Mouse (Mus musculus) CH12.LX (cell line): ENCODE measurements around the gene Grwd1.

Source experiments
- CHD2 ChIP-seq: IDR thresholded peaks from 2 replicates; pipeline ENCODE4 v1.6.1; 2011; ENCODE audit warnings: low read length, improper control_type of control experiment
- CTCF ChIP-seq, 2 experiments: IDR thresholded peaks in 1 of 2; conservative IDR thresholded peaks in 1 of 2; 2 replicates each; pipeline ENCODE4 v1.5.1; 2011 to 2012; ENCODE audit warnings: low read depth in 2 of 2, low read length in 2 of 2, improper control_type of control experiment in 1 of 2, inconsistent platforms in 1 of 2, mild to moderate bottlenecking in 1 of 2, moderate library complexity in 1 of 2
- E2F4 ChIP-seq: IDR thresholded peaks from 2 replicates; pipeline ENCODE4 v1.6.1; 2011; ENCODE audit warnings: low read depth, low read length, improper control_type of control experiment; ENCODE audit not compliant: insufficient replicate concordance
- EP300 ChIP-seq: IDR thresholded peaks from 2 replicates; pipeline ENCODE4 v1.6.1; 2011; ENCODE audit warnings: low read length, improper control_type of control experiment
- ETS1 ChIP-seq: conservative IDR thresholded peaks from 2 replicates; pipeline ENCODE4 v1.6.1; 2012; ENCODE audit warnings: low read depth, mild to moderate bottlenecking, inconsistent platforms, low read length, improper control_type of control experiment, moderate library complexity
- GABPA ChIP-seq: IDR thresholded peaks from 2 replicates; pipeline ENCODE4 v1.6.1; 2012; ENCODE audit warnings: low read depth, low read length, improper control_type of control experiment, inconsistent platforms; ENCODE audit not compliant: insufficient replicate concordance
- JUND ChIP-seq: conservative IDR thresholded peaks from 2 replicates; pipeline ENCODE4 v1.6.1; 2011; ENCODE audit warnings: low read depth, low read length, improper control_type of control experiment
- MAX ChIP-seq: IDR thresholded peaks from 2 replicates; pipeline ENCODE4 v1.6.1; 2011; ENCODE audit warnings: low read length, improper control_type of control experiment
- MEF2A ChIP-seq: IDR thresholded peaks from 2 replicates; pipeline ENCODE4 v1.6.1; 2014; ENCODE audit warnings: low read depth, mild to moderate bottlenecking, inconsistent platforms, low read length, improper control_type of control experiment, borderline replicate concordance
- MXI1 ChIP-seq: IDR thresholded peaks from 2 replicates; pipeline ENCODE4 v1.6.1; 2011; ENCODE audit warnings: mild to moderate bottlenecking, low read depth, low read length, improper control_type of control experiment
- RAD21 ChIP-seq: IDR thresholded peaks from 2 replicates; pipeline ENCODE4 v1.6.1; 2011; ENCODE audit warnings: low read depth, mild to moderate bottlenecking, low read length, improper control_type of control experiment, moderate library complexity
- SMC3 ChIP-seq: IDR thresholded peaks from 2 replicates; pipeline ENCODE4 v1.6.1; 2011; ENCODE audit warnings: low read depth, low read length, improper control_type of control experiment
- TCF12 ChIP-seq: IDR thresholded peaks from 2 replicates; pipeline ENCODE4 v1.6.1; 2014; ENCODE audit warnings: low read depth, mild to moderate bottlenecking, inconsistent platforms, low read length, improper control_type of control experiment

DNA sequence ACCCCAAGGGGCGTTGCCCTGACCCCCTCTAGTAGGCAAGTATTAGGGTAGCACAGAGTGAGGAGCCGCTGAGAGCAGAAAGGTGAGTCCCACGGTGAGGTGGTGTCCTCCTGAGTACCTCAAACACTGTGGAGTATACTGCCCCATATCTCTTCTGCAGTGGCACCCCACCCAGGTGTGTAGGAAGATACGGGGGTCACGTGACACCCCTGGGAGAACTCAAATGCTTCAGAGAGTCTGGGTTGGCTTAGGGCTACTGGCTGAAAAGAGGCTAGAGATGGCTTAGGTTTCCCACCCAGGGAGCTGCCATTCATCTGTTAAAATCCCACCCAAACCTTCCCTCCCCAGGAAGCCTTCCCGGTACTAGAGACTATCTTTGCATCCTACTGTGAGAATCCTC, 33.8 kb downstream of the Grwd1 start:
- TF ChIP-seq MXI1 (no peak), CHD2 (no peak), CTCF (conservative IDR thresholded peaks at IDR 0.05 in 1 of 2, IDR thresholded peaks at IDR 0.05 in 1 of 2; ENCODE audit: low read depth in 2 of 2, low read length in 2 of 2) (no peak), TCF12 (no peak), MAX (no peak), SMC3 (no peak), MEF2A (no peak), GABPA (no peak), RAD21 (no peak), EP300 (no peak), E2F4 (no peak), ETS1 (no peak), JUND (no peak)
